Mouse (Mus musculus) forebrain, embryonic 16.5 days (tissue): Measurements from ENCODE around the gene Satb2. TPM values are rescaled to one million over a fixed set of nuclear protein-coding genes. Genes with fewer than 3 reads are reported as not detected.

Experiments used
- ATAC-seq: fragments of 200-750 bp; cut with Nextera tagmentation; 2 replicates; pipeline ENCODE4 v1.8.0; 2017; ENCODE audit warnings: mild to moderate bottlenecking, moderate library complexity
- H3K27ac ChIP-seq: fragments of 300-500 bp; sonication (generic); 2 replicates; pipeline ENCODE4 v1.5.1; 2014; ENCODE audit warnings: low read length, control low read depth
- H3K27me3 ChIP-seq: fragments of 300-500 bp; sonication (generic); replicated peaks from 2 replicates; pipeline ENCODE4 v1.6.1; 2014; ENCODE audit warnings: low read length; ENCODE audit not compliant: control insufficient read depth, insufficient read depth
- H3K36me3 ChIP-seq: fragments of 300-500 bp; sonication (generic); 2 replicates; pipeline ENCODE4 v1.6.1; 2014; ENCODE audit not compliant: control insufficient read depth, insufficient read depth
- H3K4me1 ChIP-seq: fragments of 300-500 bp; sonication (generic); replicated peaks from 2 replicates; pipeline ENCODE4 v1.6.1; 2014; ENCODE audit warnings: low read length; ENCODE audit not compliant: control insufficient read depth, insufficient read depth
- H3K4me2 ChIP-seq: fragments of 300-500 bp; sonication (generic); 2 replicates; pipeline ENCODE4 v1.6.1; 2014; ENCODE audit warnings: mild to moderate bottlenecking, low read length, control low read depth
- H3K4me3 ChIP-seq: fragments of 300-500 bp; sonication (generic); replicated peaks from 2 replicates; pipeline ENCODE4 v1.5.1; 2014; ENCODE audit warnings: mild to moderate bottlenecking, low read length, control low read depth
- H3K9ac ChIP-seq: fragments of 300-500 bp; sonication (generic); replicated peaks from 2 replicates; pipeline ENCODE4 v1.6.1; 2014; ENCODE audit warnings: low read depth, low read length, control low read depth
- H3K9me3 ChIP-seq: fragments of 300-500 bp; sonication (generic); 2 replicates; pipeline ENCODE4 v1.6.1; 2016; ENCODE audit warnings: low read length; ENCODE audit not compliant: control insufficient read depth
- WGBS: fragments of 180-500 bp; shearing (Covaris S2); extraction: QIAGEN DNeasy Blood & Tissue Kit; methylation state at CpG from one replicate; pipeline ENCODE4 v1.1.7; 2014; 5-methylcytosine and 5-hydroxymethylcytosine counted together
- polyA plus RNA-seq: library from polyadenylated mRNA; unstranded; fragments of >200 nt; fragmentation: Nextera tagmentation; extraction: Ambion mirVana; gene quantifications from 2 replicates; pipeline ENCODE4 v1.2.1, GENCODE M21; 2015

Gene Satb2
- polyA plus RNA-seq, 1 experiment from 2014 or later = 74.5 TPM

DNA sequence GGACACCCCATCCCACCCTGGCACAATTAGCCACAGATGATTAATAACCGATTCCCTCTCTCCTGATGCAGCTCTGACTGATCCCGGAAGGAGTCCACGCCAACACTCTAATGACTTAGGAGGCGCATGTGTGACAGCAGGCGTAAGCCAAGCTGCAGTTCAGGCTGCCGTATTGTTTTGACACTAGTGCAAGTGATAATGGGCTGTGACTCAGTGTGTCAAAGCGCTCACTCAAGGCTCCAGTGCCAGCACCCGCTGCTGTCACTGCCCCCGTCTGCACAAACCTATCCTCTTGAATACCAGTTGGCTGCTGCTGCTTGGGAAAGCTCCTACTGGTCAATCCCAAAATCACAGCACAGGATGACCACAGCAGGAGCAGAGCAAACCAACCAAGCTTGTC, 49.7 kb downstream of the Satb2 start:
- 37% methylated on average over 9 of the region's 9 CpGs for WGBS
- ATAC-seq = peak; percentile 94
- no peaks in the 10 kb centered on the region for H3K9me3 ChIP-seq
- H3K36me3 ChIP-seq = no peaks in the 10 kb centered on the region
- H3K27ac ChIP-seq = peak overlapping the region; percentile 68
- H3K4me2 ChIP-seq = 0 out of 2 replicates have a peak overlapping the region, but pooled peaks have one; percentile 6
- peaks cover 21% of the 10 kb centered on the region for H3K4me1 ChIP-seq
- H3K4me3 ChIP-seq = no peak overlapping the region
- no peak overlapping the region for H3K9ac ChIP-seq
- no peaks in the 10 kb centered on the region for H3K27me3 ChIP-seq

DNA sequence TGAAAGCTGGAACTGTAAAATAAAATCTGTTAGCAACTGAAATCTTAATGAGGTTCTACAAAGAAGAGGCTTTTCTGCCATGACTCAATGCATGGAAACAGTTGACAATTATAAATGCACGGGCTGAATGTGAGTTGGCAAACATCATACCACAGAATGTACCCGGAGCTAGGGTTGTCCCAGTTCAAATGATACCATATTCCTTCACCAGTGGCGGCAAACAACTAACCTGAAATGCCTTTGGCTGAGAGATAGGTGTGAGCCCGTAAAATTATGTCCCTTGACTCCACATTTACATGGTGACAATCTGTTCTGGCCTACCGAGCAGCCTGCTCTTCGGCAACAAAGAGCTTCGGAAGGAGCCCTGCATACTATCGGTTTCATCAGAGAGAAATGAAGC, 58.0 kb downstream of the Satb2 start:
- peak; percentile 67 for ATAC-seq
- no peak overlapping the region for H3K9ac ChIP-seq
- H3K4me3 ChIP-seq = no peak overlapping the region
- H3K9me3 ChIP-seq = no peaks in the 10 kb centered on the region
- H3K27me3 ChIP-seq = no peaks in the 10 kb centered on the region
- H3K4me2 ChIP-seq = 0 out of 2 replicates have a peak overlapping the region, but pooled peaks have one; percentile 2
- H3K4me1 ChIP-seq = peaks cover 12% of the 10 kb centered on the region
- peak overlapping the region; percentile 49 for H3K27ac ChIP-seq
- WGBS = 60% methylated on average over 8 of the region's 8 CpGs
- no peaks in the 10 kb centered on the region for H3K36me3 ChIP-seq

DNA sequence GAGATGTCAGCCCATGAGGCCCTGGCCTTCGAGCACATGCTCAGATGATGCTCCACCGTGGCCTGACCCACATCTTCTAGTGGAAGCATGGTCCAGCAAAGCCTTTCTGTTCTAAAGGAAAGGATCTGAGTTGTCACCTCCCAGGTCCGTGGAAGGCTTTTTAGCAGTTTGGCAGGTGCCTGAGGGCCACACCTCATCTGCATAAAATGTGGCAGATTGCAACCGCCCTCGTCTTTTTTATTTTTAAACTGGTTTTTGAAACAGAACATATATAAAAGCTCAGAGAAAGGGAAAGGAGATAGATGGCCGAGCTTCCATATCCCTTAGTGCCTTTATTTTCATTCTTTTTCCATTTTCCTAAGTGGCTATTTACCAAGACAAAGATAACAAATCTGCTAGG, 64.2 kb downstream of the Satb2 start:
- no peak for ATAC-seq
- H3K9ac ChIP-seq = no peak overlapping the region
- H3K4me2 ChIP-seq = no peak overlapping the region
- H3K4me3 ChIP-seq = no peak overlapping the region
- WGBS = 80% methylated on average over 6 of the region's 6 CpGs
- no peaks in the 10 kb centered on the region for H3K36me3 ChIP-seq
- H3K27ac ChIP-seq = no peak overlapping the region
- H3K4me1 ChIP-seq = peaks cover 6% of the 10 kb centered on the region; the same call in 1 of the 2 replicates
- no peaks in the 10 kb centered on the region for H3K9me3 ChIP-seq
- H3K27me3 ChIP-seq = no peaks in the 10 kb centered on the region

DNA sequence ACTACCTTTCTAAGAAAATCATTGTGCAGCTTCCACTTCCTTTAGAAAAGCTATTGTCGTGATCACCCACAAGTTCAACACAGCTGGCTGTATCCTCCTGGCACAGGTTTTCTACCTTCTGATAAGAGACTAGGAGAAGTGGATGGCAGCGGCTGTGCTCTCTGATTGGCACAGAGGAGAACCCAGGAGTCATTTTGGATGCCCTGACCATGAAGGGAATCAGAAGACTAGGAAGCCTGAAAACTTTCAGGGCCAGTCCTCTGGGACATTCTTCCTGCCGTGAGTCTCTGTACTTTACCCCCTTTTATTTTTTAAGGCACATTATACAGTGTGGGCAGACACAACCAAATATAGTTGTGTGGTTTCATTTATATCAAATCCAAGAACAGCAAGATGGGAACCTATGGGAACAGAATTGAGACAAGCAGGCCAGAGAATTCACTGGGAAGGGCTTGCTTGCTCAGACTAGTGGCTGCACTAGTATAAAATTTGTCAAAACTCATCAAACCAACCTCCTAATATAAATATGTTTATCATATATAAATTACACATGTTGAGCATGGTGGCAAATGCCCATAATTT, 77.7 kb downstream of the Satb2 start:
- WGBS = 76% methylated on average over 3 of the region's 3 CpGs
- no peaks in the 10 kb centered on the region for H3K9me3 ChIP-seq
- H3K27me3 ChIP-seq = no peaks in the 10 kb centered on the region
- no peaks in the 10 kb centered on the region for H3K36me3 ChIP-seq
- H3K27ac ChIP-seq = peak overlapping the region; percentile 16
- no peak overlapping the region for H3K9ac ChIP-seq
- H3K4me2 ChIP-seq = no peak overlapping the region
- no peak overlapping the region for H3K4me3 ChIP-seq
- H3K4me1 ChIP-seq = peaks cover 32% of the 10 kb centered on the region
- ATAC-seq = no peak

DNA sequence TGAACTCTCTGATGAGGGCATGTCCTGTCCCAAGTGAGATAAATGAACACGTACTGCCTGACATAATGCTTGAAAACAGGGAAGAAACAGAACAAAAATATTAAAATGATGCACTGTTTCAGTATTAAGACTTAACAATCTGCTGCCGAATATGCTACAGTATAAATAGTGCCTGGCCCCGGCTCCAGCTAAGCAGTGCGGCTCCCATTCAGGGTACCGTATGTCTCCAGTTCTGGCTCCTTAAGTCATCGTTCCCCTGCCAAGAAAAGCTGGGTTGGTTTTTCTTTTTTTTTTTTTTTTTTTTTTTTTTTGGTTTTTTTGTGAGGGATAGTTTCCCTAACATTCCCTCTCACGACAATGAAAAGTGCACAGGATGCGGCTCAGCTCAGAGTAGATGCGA, 78.3 kb downstream of the Satb2 start:
- peak; percentile 91 for ATAC-seq
- H3K27me3 ChIP-seq = no peaks in the 10 kb centered on the region
- WGBS = 63% methylated on average over 9 of the region's 9 CpGs
- no peak overlapping the region for H3K4me3 ChIP-seq
- H3K4me2 ChIP-seq = peak overlapping the region; percentile 16; the same call in 1 of the 2 replicates
- peak overlapping the region; percentile 65; the same call in 1 of the 2 replicates for H3K27ac ChIP-seq
- no peaks in the 10 kb centered on the region for H3K9me3 ChIP-seq
- no peaks in the 10 kb centered on the region for H3K36me3 ChIP-seq
- peaks cover 32% of the 10 kb centered on the region for H3K4me1 ChIP-seq
- H3K9ac ChIP-seq = no peak overlapping the region

DNA sequence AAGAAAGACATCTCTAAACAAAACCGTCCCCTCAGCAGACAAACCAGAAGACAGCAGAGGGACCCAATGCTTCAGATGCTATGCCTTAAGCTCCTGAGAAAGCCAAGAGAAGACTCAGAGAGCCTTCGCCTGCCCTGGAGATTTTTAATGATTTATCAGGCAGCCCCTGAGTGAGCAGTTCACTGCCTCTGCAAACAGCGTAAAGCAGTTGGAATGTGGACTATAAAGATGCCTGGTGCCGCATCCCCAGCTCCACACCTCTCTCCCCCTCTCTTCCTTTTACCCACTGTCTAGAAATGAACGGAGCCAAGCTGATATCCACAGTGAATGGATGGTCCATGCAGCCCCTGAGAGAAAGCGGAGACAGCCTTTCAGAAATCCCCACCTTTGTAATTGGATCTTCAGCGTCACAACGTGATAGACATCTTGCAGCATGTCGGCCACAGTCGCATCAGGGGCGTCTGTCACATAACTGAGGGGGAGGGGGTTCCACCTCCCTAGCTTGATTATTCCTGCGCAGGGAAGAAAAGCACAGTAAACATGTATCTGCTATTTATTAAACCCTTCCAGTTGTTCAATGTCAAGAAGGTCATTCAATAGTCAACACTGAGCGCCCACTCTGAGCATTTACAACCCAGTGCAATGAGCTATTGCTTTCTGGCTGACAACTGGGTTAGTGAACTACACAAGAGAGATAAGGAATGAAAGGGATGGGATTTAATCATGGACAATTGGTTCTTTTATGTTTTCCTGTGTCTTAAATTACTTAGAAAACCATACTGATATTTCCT, 79.6 kb downstream of the Satb2 start:
- Histone ChIP-seq H3K9me3 (no peaks in the 10 kb centered on the region), H3K27ac (peak overlapping the region; percentile 66)

DNA sequence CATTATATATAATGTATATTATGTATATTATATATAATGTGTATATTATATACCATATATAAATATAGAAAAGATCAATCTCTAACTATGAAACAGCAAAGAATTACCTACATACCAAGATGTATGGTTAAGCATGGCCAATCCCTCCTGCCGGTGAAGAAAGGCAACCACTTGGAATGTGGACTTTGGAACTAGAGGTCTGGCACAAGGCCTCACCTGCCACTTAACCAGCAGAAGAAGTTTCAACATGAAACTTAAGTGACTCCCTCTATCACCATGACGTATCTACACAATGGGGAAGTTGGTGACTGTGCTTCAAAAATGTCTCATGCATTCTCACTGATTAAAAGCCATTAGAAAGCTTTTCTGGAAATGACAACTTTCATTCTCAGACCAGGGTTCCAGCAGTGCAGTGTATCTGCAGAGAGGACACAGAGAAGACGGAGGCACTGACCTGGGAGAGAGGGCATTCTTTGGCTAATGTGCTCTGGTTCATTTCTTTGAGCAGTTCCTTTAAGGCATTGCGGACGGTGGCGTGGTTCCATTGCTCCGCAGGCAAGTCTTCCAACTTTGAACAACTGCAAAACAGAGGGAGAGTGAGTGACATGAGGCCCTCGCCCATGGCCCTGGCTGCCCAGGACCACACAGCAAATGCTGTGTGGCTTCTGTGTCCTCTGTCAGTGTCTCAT, 80.8 kb downstream of the Satb2 start:
- no peaks in the 10 kb centered on the region for H3K36me3 ChIP-seq
- 0 out of 2 replicates have a peak overlapping the region, but pooled peaks have one; percentile 26 for H3K27ac ChIP-seq
- H3K27me3 ChIP-seq = no peaks in the 10 kb centered on the region
- H3K4me3 ChIP-seq = no peak overlapping the region
- 90% methylated on average over 8 of the region's 8 CpGs for WGBS
- peaks cover 32% of the 10 kb centered on the region for H3K4me1 ChIP-seq
- ATAC-seq = no peak
- no peaks in the 10 kb centered on the region for H3K9me3 ChIP-seq
- H3K9ac ChIP-seq = no peak overlapping the region
- H3K4me2 ChIP-seq = no peak overlapping the region

More for the DNA sequence above, 79.6 kb downstream of the Satb2 start:
- Histone ChIP-seq H3K36me3 (no peaks in the 10 kb centered on the region), H3K4me2 (peak overlapping the region; percentile 19; the same call in 1 of the 2 replicates), H3K4me3 (no peak overlapping the region), H3K4me1 (peaks cover 32% of the 10 kb centered on the region), H3K27me3 (no peaks in the 10 kb centered on the region), H3K9ac (peak overlapping the region; percentile 22; the same call in 1 of the 2 replicates)
- WGBS = 51% methylated on average over 13 of the region's 13 CpGs
- ATAC-seq = peak; percentile 47

DNA sequence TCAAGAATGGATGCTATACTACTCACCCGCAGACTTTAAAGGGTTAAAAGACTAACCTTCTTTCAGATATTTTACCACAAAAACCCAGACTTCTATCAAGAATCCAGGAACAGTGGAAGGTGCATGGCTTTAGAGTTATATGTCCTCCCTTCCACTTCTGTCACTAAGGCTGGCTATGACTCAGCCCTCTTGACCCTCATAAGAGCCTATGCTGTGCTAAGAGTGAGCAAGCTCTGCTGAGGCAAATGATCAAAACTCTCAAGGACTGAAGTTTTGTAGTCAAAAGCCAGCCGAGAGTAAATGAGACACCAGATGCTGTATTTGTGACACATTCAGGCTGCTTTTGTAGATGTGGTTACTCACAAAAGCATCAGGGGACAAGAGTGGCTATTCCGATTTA, 81.8 kb downstream of the Satb2 start:
- H3K4me1 ChIP-seq = peaks cover 29% of the 10 kb centered on the region
- 81% methylated on average over 3 of the region's 3 CpGs for WGBS

DNA sequence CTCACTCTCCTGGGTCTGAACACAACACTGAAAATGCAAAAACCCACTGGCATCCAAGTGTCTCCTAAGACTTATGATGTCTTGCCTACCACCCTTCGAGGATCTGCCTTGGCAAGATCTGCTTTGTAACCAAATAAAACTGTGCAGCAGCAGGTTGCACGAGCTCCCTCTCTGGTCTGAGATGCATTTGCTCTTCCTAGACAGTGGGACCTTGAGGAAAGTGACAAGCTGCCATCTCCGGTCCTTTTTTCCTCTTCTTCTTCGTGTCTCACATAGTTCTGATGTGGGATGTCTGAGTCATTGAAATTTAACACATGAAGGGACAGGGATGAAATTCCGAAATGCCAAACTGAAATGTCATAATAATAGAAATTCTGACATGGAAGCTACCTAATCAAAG, 85.7 kb downstream of the Satb2 start:
- Histone ChIP-seq H3K27me3 (no peaks in the 10 kb centered on the region), H3K4me2 (no peak overlapping the region), H3K27ac (no peak overlapping the region), H3K36me3 (no peaks in the 10 kb centered on the region), H3K4me1 (no peaks in the 10 kb centered on the region), H3K4me3 (no peak overlapping the region), H3K9ac (no peak overlapping the region), H3K9me3 (no peaks in the 10 kb centered on the region)
- no peak for ATAC-seq
- 87% methylated on average over 5 of the region's 5 CpGs for WGBS

More for the DNA sequence above, 81.8 kb downstream of the Satb2 start:
- no peaks in the 10 kb centered on the region for H3K9me3 ChIP-seq
- ATAC-seq = no peak
- H3K27ac ChIP-seq = no peak overlapping the region
- no peak overlapping the region for H3K4me3 ChIP-seq
- H3K9ac ChIP-seq = no peak overlapping the region
- H3K4me2 ChIP-seq = no peak overlapping the region
- no peaks in the 10 kb centered on the region for H3K36me3 ChIP-seq
- H3K27me3 ChIP-seq = no peaks in the 10 kb centered on the region
